Mouse (Mus musculus): Measurements from ENCODE around the gene Gm45808. TPM values are rescaled to one million over a fixed set of nuclear protein-coding genes. Genes with fewer than 3 reads are reported as not detected.

Gm45808 gene
- polyA plus RNA-seq, 1 experiment: not detected

DNA sequence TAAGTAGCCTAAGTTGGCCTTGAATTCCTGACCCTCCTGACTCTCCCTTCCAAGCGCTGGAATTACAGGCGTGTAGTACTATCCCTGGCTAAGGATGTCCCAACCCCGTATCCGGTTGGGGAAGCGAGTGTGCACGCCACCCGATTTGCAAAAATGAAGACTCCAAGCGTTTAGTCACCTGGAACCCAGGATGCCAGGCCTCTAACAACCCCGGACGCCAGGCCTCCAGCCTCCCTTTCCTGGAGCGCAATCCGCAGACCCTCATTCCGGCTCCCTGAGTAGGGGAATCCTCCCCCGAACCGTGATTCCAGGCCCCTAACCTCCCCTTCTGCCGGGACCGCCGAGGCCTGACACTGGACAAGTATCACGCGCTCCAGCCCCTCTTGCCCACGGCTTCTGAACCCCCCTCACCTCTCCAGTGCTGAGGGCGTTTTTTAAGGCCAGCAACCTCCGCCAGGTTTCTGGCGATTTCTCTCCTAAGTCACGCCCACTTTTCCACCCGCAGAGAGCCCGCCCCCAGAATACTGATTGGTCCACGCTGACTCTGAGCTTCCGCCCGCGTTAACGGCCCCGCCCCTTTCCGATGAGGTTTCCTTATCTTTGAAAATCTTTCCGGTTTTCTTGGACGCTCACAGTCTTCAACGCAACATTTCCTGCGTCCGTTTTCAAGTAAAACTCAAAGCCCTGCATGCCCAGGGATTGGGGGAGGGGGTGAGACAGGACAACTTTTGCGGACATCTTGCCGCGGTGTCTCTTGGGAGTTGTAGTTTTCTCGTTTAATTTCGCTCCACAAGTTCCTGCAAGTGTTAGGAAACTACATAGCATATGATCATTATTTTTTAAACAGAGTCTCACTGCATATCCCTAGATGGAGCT is 23.5 kb upstream of the Gm45808 start, which contains the start of gene Nucb1:
Nucb1 (minus strand) TSS at position 495 of the 876 bp plus-strand sequence.
- H3K4me1 ChIP-seq (ENCODE audit: control insufficient read depth, insufficient read depth, low read length): no peaks in the 10 kb centered on the region
- no peak for TF ChIP-seq CTCF (IDR thresholded peaks at IDR 0.05; ENCODE audit: extremely low read depth, insufficient read depth, low read length)
- peak; percentile 74 for TF ChIP-seq POLR2A (IDR thresholded peaks at IDR 0.05; ENCODE audit: extremely low read depth, insufficient read depth, low read length)
- peak within 1 kb of the TSS; percentile 16; the same call in 1 of the 2 replicates for H3K27ac ChIP-seq (ENCODE audit: insufficient read depth, low read length)
- H3K4me3 ChIP-seq (ENCODE audit: insufficient read depth, low read length): peak within 1 kb of the TSS; percentile 62

DNA sequence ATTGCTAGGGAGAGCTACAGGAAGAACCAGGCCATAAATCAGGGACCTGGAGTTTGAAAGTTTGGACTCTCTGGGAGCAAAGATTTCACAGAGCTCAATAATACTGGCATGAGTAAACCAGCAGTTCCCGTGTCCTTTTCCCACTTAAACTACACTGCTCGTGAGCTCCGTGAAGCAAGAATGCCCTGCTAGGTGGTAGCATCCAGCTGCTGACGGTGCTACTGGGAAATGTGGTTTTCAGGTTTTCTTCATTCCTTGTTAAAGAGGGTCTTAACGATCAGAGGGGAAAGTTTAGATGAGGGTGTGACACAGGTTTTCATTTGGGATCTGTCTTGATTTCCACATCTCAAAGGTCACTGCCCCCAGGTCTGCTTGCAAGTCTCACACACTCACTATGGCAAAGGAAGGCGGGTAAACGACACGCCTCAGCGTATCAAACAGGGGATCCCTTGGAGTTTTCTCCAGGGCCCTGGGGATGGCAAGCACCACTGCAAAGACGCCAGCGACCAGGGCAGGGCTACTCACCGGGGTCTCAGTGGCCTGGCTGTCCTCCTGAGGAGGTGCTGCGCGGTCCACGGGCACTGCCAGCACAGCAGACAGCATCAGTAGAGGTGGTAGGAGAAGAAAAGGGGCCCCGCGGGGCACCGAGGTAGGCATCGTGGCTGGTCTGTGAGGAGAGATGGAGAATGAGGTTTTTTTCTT is 22.7 kb upstream of the Gm45808 start:
- TF ChIP-seq CTCF (IDR thresholded peaks at IDR 0.05; ENCODE audit: extremely low read depth, insufficient read depth, low read length) (no peak), POLR2A (IDR thresholded peaks at IDR 0.05; ENCODE audit: extremely low read depth, insufficient read depth, low read length) (no peak)
- H3K4me1 ChIP-seq (ENCODE audit: control insufficient read depth, insufficient read depth, low read length): no peaks in the 10 kb centered on the region
- no peak overlapping the region for H3K27ac ChIP-seq (ENCODE audit: insufficient read depth, low read length)
- H3K4me3 ChIP-seq (ENCODE audit: insufficient read depth, low read length): peak overlapping the region; percentile 62

DNA sequence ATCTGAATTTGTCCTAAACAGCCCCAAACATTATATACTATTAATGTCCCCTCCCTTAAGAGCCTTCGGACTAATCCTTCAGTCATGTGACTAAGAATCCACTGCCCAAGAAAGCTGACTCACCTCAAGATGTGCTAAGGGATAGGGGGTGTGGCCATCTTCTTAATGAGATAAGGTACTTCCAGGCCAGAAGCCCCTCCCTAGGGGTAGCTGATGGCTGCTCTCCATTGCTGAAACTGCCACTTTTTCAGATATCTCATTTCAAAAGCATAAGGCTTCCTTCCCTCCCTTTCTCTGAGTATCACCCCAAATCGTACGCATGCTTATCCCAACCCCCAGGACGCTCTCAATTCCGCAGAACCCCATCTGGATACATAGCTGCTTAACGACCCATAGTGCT is 21.9 kb upstream of the Gm45808 start:
- no peak overlapping the region; the same call in 1 of the 2 replicates for H3K4me3 ChIP-seq (ENCODE audit: insufficient read depth, low read length)
- H3K4me1 ChIP-seq (ENCODE audit: control insufficient read depth, insufficient read depth, low read length): no peaks in the 10 kb centered on the region
- no peak overlapping the region for H3K27ac ChIP-seq (ENCODE audit: insufficient read depth, low read length)
- no peak for TF ChIP-seq POLR2A (IDR thresholded peaks at IDR 0.05; ENCODE audit: extremely low read depth, insufficient read depth, low read length)

DNA sequence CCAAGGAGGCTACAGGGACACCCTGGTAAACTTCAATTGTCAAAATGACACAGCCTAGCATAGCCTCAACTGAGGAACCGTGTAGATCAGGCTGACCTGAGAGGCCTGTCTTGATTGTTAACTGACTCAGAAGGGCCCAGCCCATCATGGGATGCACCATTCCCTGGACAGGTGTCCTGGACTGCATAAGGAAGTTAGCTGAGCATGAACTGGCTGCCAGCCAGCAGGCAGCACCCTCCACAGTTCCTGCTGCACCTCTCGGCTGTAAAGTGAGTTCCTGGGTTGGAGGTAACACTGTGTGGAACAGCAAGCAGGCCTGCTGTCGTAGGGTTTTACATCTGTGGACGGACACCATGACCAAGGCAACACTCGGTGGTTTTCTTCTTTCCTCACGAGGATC is 21.0 kb upstream of the Gm45808 start:
- Histone ChIP-seq H3K4me1 (ENCODE audit: control insufficient read depth, insufficient read depth, low read length) (no peaks in the 10 kb centered on the region), H3K4me3 (ENCODE audit: insufficient read depth, low read length) (no peak overlapping the region), H3K27ac (ENCODE audit: insufficient read depth, low read length) (no peak overlapping the region)
- TF ChIP-seq POLR2A (IDR thresholded peaks at IDR 0.05; ENCODE audit: extremely low read depth, insufficient read depth, low read length): no peak
- TF ChIP-seq CTCF (IDR thresholded peaks at IDR 0.05; ENCODE audit: extremely low read depth, insufficient read depth, low read length): no peak

DNA sequence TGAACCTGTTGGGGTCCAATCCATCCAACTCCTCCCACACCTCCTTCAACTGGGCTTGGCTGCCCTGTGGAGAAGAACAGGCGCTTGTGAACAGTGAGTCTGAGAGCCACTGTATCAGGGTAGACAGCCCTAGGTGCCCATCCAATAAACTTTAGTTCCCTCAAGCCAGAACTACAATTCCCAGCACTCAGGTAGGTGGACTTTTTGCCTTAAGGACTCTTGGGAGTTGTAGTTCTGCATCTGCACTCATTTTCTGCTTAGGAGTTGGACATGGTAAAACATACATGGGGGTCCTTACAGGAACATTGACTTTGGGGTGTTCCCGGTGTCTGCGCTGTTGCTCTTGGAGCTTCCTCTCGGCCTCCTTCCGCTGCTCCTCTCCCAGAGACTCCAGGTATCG is 11.8 kb upstream of the Gm45808 start:
- no peak for TF ChIP-seq POLR2A (IDR thresholded peaks at IDR 0.05; ENCODE audit: extremely low read depth, insufficient read depth, low read length)
- no peak for TF ChIP-seq CTCF (IDR thresholded peaks at IDR 0.05; ENCODE audit: extremely low read depth, insufficient read depth, low read length)
- no peak overlapping the region for H3K27ac ChIP-seq (ENCODE audit: insufficient read depth, low read length)
- H3K4me3 ChIP-seq (ENCODE audit: insufficient read depth, low read length): no peak overlapping the region
- no peaks in the 10 kb centered on the region for H3K4me1 ChIP-seq (ENCODE audit: control insufficient read depth, insufficient read depth, low read length)

DNA sequence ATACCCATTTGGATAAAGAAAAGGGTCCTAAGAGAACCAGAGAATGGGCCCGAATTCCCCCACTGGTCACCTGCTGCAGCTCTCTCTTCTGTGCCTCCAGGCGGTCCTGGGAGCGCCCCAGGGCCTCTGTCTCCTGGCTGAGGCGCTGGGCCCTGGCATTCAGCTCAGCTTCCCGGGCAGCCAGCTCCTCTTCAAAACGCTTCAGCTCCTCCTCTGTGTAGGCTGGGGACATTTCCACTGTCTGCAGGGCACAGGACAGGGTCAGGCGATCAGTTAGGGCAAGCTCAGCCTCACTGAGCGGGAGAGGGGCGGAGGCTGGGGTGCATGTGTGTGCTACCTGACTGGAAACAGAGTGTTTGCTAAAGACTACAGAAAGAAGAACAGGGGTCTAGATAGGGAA is 7.9 kb upstream of the Gm45808 start:
- H3K4me1 ChIP-seq (ENCODE audit: control insufficient read depth, insufficient read depth, low read length): no peaks in the 10 kb centered on the region; the same call in 1 of the 2 replicates
- H3K27ac ChIP-seq (ENCODE audit: insufficient read depth, low read length): no peak overlapping the region
- no peak for TF ChIP-seq POLR2A (IDR thresholded peaks at IDR 0.05; ENCODE audit: extremely low read depth, insufficient read depth, low read length)
- no peak for TF ChIP-seq CTCF (IDR thresholded peaks at IDR 0.05; ENCODE audit: extremely low read depth, insufficient read depth, low read length)

DNA sequence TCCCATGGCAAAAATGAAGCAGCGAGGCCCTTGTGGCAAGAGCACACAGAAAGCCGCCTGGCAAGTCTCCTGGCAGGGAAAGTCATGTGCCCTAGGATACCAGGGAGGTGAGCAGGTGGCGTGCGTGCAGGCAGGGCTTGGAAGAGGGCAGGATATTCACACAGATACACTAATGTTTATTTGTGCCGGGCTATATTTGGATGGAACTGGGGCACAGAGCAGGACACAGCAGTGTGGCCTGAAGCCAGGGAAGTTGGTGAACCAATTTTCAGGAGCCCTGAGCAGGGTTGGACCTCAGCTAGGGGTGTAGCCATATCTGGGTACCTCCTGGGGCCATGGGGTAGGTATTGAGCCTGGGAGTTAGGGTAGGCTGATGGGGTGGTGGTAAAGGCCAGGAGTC is 6.3 kb upstream of the Gm45808 start:
- Histone ChIP-seq H3K4me1 (ENCODE audit: control insufficient read depth, insufficient read depth, low read length) (no peaks in the 10 kb centered on the region; the same call in 1 of the 2 replicates), H3K27ac (ENCODE audit: insufficient read depth, low read length) (no peak overlapping the region), H3K4me3 (ENCODE audit: insufficient read depth, low read length) (no peak overlapping the region)
- TF ChIP-seq POLR2A (IDR thresholded peaks at IDR 0.05; ENCODE audit: extremely low read depth, insufficient read depth, low read length) (no peak), CTCF (IDR thresholded peaks at IDR 0.05; ENCODE audit: extremely low read depth, insufficient read depth, low read length) (no peak)

More for the DNA sequence above, 7.9 kb upstream of the Gm45808 start:
- H3K4me3 ChIP-seq (ENCODE audit: insufficient read depth, low read length): no peak overlapping the region

DNA sequence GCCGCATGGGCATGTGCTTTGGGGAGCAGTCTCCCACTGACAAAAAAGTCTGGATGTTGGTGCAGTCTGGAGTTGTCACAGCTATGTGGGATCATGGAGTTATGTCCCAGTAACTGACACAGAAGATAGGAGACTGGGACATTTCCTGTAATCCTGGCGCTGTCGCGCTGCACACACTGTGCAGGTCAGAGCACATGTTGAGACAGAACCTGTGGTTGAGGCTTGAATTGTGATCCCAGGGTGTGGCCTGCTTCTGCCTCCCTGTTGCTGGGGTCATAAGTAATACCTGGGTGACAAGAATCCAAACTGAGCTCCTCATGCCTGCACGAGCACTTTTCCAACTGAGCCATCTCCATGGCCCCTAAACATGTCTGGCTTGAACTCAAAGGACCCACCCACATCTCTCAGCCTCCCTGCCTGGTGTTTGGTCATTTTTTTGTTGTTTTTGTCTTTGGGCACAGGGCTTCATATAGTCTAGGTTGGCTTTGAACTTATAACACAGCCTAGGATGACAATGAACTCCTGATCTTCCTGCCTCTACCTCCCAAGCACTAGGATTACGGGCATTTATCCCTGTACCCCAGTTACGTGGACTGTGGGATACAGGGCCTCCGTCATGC is 5.7 kb upstream of the Gm45808 start:
- no peak for TF ChIP-seq POLR2A (IDR thresholded peaks at IDR 0.05; ENCODE audit: extremely low read depth, insufficient read depth, low read length)
- no peak overlapping the region for H3K27ac ChIP-seq (ENCODE audit: insufficient read depth, low read length)
- H3K4me3 ChIP-seq (ENCODE audit: insufficient read depth, low read length): no peak overlapping the region
- no peaks in the 10 kb centered on the region; the same call in 1 of the 2 replicates for H3K4me1 ChIP-seq (ENCODE audit: control insufficient read depth, insufficient read depth, low read length)

DNA sequence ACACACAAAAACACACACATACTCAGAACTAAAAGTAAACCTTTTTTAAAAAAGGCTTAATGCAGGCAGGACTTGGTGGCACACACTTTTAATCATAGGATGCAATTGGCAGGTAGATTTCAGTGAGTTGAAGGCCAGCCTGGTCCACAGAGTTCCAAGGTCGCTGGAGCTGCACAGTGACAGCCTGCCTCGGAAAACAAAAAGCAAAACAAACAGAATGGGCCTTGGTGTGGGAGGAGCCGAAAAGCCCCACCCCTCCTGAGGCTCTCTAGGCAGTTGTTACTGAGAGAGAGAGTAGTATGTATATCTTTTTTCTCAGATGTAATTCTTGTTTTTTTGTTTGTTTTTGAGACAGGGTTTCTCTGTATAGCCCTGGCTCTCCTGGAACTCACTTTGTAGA is 4.7 kb upstream of the Gm45808 start:
- H3K4me3 ChIP-seq (ENCODE audit: insufficient read depth, low read length): no peak overlapping the region
- no peak for TF ChIP-seq POLR2A (IDR thresholded peaks at IDR 0.05; ENCODE audit: extremely low read depth, insufficient read depth, low read length)
- no peak for TF ChIP-seq CTCF (IDR thresholded peaks at IDR 0.05; ENCODE audit: extremely low read depth, insufficient read depth, low read length)
- no peak overlapping the region for H3K27ac ChIP-seq (ENCODE audit: insufficient read depth, low read length)
- no peaks in the 10 kb centered on the region; the same call in 1 of the 2 replicates for H3K4me1 ChIP-seq (ENCODE audit: control insufficient read depth, insufficient read depth, low read length)
